Mouse (Mus musculus): Measurements from ENCODE around the gene Masp2.

The Masp2 gene

GRCm38 (mm10) chr4:148602357-148603120 lies at the start of gene Masp2:
Gene Masp2, plus strand, starts transcription at chr4:148602554.
- DNase-seq (ENCODE audit: low read depth), result no peak

DNA sequence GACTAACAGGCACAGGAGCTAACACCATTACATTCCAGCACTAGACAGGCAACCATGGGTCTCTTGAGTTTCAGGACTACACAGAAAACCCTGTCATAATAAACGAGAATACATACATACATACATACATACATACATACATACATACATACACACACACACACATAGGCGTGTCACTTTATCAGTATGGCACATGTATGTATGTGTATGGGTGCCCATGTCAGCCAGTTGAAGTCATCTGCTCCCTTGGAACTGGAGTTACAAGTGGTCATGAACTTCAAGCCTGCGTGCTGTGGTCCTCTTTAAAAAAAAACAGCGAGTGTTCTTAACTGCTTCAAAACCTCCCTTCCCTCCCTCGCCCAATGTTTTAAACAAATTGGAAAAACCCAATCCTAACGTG lies 44.6 kb upstream of the Masp2 start:
- DNase-seq (ENCODE audit: low read depth), result no peak

GRCm38 (mm10) chr4:148558297-148559000 lies 43.9 kb upstream of the Masp2 start, which contains the start of gene Exosc10:
Gene Exosc10, plus strand, starts transcription at chr4:148558429.
- DNase-seq (ENCODE audit: low read depth), result peak; percentile 60

DNA sequence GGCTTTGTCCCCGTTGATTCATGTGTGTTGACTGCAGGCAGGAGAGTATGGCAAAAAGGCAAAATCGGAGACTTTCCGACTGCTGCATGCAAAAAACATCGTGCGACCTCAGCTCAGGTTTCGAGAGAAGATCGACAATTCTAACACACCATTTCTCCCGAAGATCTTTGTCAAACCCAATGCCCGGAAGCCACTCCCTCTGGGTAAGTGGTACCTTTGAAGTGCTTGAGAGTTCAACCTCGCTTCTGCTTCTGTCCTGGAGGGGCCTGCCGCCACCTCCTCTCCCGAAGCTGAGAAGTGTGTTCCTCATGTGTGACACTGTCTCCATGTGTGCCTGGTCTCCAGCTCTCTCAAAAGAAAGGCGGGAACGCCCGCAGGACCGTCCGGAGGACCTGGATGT lies 39.7 kb upstream of the Masp2 start:
- DNase-seq (ENCODE audit: low read depth), result no peak

- no peak for DNase-seq (ENCODE audit: low read depth)
Measured at GRCm38 (mm10) chr4:148563595-148563994, 38.8 kb upstream of the Masp2 start.

DNA sequence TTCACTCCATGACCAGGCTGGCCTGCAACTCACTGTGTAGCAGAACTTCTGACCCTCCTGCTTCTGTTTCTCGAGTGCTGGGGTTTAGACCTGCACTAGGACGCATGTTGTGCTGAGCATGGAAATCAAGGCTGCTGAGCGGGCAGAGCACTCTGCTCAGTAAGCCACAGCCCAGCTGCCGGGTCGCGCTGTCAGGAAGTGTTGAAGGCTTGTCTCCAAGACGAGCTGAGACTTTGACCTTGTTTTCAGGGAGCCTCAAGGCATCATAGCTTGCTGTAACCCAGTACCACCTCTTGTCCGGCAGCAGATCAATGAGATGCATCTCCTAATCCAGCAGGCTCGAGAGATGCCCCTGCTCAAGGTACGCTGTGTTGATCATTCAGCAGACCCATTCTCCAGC lies 32.2 kb upstream of the Masp2 start:
- DNase-seq (ENCODE audit: low read depth), result no peak

DNA sequence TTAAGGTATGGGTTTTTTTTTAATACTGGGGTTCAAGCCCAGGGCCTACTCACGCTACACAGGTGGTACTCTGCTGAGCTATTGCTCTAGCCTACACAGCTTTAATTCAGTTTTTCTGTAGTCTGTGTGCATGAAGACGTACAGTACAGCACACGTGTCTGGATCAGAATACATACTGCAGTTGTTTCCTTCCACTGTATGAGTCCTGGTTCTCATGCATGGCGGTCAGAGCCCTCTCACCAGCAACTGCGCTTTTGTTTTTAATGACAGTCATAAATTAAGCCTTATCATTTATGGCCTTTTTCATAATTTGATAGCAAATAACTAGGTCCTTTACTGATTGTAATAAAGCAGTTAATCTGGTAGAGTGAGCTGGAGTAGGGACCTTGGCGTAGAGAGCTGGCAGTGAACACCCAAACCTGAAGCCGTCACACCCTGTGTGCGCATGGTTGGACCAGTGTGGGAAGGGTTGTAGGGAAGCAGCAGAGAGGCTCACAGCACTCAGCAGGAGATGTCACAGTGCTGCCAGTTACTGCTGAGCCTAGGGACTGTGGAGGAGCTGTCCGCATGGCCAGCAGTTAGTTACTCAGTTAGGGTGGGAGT lies 31.6 kb upstream of the Masp2 start:
- DNase-seq (ENCODE audit: low read depth), result no peak

GRCm38 (mm10) chr4:148573222-148573621 lies 29.1 kb upstream of the Masp2 start:
- no peak for DNase-seq (ENCODE audit: low read depth)

- no peak for DNase-seq (ENCODE audit: low read depth)
Measured at GRCm38 (mm10) chr4:148580765-148581164, 21.6 kb upstream of the Masp2 start.

- no peak for DNase-seq (ENCODE audit: low read depth)
Measured at GRCm38 (mm10) chr4:148581422-148581821, 20.9 kb upstream of the Masp2 start.

DNA sequence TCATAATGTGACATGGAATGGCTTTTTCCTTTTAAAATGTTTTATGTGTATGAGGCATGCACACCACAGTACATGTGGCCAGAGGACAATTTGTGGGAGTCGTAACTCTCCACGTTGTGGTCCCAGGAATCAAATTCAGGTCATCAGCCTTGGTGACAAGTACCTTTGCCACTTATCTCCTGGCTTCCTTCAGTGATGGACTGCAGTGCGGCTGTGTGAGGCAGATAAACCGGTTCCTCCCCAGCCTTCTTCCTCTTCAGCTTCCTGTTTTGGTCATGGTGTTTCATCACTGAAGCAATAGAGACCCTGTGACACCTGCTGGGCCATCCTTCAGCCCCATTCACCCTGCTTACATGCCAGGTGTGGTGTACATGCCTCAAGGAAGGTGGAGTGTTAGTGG lies 19.1 kb upstream of the Masp2 start:
- peak; percentile 56 for DNase-seq (ENCODE audit: low read depth)

DNA sequence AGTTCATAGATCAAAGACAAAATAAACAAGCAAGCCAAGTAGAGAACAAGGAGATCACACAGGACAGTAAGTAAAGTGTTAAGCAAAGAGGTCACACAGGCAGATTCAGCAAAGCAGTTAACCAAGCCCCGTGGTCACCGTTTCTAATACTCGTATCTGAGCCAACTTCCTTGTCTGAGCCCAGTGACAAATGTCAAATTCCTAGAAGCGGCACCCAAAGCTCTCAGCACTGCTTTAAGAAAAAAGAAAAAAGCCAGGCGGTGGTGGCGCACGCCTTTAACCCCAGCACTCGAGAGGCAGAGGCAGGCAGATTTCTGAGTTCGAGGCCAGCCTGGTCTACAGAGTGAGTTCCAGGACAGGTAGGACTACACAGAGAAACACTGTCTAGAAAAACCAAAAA lies 15.7 kb upstream of the Masp2 start:
- DNase-seq (ENCODE audit: low read depth), result no peak

GRCm38 (mm10) chr4:148588793-148589192 lies 13.6 kb upstream of the Masp2 start:
- DNase-seq (ENCODE audit: low read depth), result no peak

DNA sequence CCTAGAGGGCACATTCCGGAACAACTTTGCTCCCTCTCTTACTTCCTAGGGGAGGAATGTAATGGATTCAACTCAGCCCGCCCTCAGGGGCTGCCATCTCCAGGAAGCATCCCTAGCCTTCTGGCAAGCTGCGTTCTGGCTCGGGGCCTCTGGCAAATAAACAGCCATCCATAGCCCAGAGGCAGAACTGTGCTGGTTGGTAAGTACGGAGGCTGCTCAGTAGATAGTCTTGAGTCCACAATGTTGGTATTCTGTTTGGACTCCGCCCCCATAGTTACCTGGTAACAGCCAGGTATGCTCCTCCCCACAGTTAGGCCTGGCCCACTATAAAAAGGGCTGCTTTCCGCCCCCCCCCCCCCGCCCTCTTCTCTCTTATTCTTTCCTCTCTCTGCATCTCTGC lies 12.8 kb upstream of the Masp2 start:
- DNase-seq (ENCODE audit: low read depth), result no peak

- DNase-seq (ENCODE audit: low read depth), result no peak
Measured at GRCm38 (mm10) chr4:148590421-148591170, 11.8 kb upstream of the Masp2 start.

GRCm38 (mm10) chr4:148591171-148591630 lies 11.2 kb upstream of the Masp2 start, which contains the start of gene Srm:
Gene Srm, plus strand, starts transcription at chr4:148591503.
- peak; percentile 90 for DNase-seq (ENCODE audit: low read depth)

DNA sequence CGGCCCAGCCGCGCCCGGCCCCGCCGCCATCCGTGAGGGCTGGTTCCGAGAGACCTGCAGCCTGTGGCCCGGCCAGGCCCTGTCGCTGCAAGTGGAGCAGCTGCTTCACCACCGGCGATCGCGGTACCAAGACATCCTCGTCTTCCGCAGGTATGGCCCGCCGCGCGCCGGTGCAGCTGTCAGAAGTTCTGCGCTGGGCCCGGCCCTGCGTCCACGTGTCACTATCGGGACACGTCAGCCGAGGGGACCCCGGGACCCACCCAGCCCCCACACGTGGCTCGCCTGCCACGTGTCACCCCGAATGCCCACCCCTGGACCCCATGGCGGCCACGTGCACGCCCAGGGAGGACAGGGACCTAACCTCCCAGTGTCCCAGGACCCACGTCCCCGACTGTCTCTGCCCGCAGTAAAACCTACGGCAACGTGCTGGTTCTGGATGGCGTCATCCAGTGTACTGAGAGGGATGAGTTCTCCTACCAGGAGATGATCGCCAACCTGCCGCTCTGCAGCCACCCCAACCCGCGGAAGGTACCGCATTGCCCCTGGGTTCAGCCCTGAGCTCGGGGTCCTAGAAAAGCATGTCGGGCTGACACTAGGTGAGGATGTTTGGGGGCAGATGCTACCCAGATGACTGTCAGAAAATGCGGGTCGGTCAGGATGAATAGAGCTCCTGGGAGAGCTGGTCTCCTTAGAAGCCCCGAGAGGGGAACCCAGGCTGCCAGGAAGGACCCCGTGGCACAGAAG lies 10.5 kb upstream of the Masp2 start:
- DNase-seq (ENCODE audit: low read depth), result no peak

DNA sequence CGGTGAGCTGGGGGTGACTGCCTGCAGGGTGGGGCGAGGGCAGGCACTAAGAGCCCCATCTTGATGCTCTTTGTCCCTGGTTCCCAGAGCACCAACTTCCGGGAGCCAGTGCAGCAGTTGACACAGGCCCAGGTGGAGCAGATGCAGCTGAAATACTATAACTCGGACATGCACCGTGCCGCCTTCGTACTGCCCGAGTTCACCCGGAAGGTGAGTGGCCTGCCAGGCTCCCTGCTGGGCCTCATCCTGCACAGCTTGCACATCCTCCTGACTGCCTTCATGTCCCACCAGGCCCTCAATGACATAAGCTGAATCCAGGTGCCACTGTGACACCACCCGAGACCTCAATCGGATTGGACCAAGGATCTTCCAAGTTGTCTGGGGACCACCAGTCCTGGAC lies 8.4 kb upstream of the Masp2 start:
- no peak for DNase-seq (ENCODE audit: low read depth)

DNA sequence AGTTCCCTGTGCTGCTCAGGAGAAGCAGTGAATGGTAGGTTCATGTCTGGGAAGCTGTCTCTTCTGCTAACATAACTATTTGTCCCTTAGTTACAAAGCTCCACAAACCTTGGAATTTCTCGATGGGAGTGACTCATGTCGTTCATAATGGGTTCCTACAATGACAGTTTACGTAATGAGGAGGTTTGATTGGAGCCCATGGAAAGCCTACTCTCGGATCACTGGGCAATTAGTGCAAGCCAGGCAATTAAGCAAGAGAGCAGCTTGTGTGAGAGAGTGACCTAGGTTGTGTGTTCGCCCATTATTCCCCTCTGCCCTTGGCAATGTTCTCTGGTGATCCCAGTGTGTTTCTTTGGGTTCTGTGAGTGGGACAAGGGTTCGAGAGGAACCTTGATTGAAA lies 6.4 kb upstream of the Masp2 start:
- no peak for DNase-seq (ENCODE audit: low read depth)

DNA sequence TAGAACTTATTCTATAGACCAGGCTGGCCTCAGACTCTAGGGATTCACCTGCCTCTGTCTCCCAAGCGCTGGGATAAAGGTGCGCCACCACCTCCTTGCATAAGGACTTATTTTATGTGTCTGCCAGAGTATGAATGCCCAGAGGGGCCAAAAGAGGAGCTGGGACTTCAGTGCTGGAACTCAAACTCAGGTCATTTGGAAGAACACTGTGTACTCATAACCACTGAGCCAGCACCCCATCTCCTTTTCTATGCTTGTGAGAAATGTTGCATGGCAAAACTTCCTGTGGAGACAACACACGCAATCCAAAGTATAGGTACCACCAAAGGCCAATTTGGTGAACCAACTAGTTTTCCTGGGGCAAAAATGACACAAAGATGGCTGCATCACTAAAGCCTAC lies 5.6 kb upstream of the Masp2 start:
- no peak for DNase-seq (ENCODE audit: low read depth)

DNA sequence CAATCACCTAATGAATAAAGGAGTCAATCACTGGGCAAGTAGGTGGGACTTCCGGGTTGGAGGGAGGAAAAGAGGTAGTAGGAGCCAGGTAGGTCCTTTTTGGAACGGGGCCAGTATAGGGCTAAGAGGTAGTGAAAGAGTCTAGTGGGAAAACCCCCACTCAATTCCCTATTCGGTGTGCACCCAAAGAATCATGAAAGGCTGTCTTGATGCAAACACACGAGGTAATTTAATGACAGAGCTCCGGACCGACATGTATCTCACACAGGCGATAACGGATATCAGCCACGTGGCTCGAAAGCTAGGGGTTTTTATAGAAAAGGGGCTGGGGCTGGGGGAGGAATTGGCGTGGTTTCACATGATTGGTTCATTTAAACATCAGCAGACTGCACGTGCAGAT lies 3.5 kb upstream of the Masp2 start:
- no peak for DNase-seq (ENCODE audit: low read depth)

DNA sequence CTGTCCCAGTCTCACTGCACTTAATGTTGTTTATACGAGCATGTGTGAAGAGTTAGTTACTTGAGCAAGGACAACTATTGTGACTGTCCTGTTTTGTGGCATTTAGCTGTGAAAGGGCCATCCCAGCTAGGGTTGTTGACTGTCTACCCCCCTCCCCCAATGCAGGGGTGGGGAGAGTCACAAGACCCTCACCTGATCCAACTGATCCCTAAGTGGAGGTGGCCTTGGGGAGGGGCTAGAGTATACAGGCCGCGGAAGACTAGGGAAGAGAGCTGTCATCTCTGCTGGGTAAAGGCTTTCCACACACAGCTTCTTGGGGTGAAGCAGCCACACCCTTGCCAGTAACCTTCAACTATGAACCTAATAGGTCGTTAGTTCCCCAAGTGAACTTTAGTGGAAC lies 2.0 kb upstream of the Masp2 start:
- no peak for DNase-seq (ENCODE audit: low read depth)
